Mouse (Mus musculus): Measurements from ENCODE around the gene Clta.

DNA sequence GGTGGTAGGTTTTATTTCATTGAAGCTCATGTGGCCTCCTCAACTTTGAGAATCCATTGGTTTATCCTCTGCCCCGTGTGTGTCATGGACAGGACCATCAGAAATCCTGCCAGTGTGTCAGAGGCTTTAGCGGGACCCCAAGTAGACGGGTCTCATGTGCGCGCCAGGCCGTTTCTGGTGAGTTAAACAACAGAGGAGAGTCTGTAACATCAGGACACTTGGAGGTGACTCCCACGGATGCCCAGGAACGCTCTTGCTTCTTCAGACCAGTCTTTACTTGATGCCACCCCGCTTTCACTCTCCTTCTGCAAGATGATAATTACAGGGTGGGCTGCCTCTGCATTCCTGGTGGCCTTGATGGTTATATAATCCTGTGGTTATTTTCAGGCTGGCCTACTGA, 19.4 kb downstream of the Clta start:
- no peak for TF ChIP-seq CHD2 (IDR thresholded peaks at IDR 0.05; ENCODE audit: low read depth, low read length)
- TF ChIP-seq HCFC1 (IDR thresholded peaks at IDR 0.05; ENCODE audit: borderline replicate concordance, insufficient read depth, low read length) = no peak
